ENCODE assay signal across 7 mouse cellular contexts in the genomic region with DNA sequence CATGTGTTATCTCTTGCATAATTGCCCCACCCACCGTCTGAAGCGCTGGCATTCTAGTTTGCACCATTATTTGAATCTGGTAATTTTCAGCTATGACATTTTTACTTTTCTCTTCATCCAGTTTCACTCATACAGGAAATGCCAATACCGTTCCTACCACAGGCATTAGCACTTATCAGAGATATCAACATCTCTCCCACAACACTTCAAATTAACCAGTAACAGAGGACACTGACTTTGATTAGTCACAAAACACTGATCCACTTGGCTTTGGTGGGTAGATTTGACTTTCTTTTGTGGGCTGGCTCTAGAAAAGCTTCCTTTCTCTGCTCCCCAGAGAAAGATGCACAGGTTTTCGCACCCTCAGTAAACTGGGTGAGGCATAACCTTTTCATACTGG. TPM values are rescaled to one million over a fixed set of nuclear protein-coding genes. Genes with fewer than 3 reads are reported as not detected.
DNase-seq lines count a peak whose midpoint lies in the region; ATAC-seq lines count a peak whose summit lies in the region.

No protein-coding gene starts in this region.

- no peak for DNase-seq in lung, adult 18-20 months
- DNase-seq in forebrain, embryonic 14.5 days (ENCODE audit: low spot score), result no peak
- no peak for DNase-seq in MN1 (ENCODE audit: low spot score)
- DNase-seq in spleen, postnatal 10 days (ENCODE audit: low spot score in 2 of 2), result no peak

- peaks cover 13% of the 10 kb centered on the region for H3K4me1 ChIP-seq in lung, embryonic 16.5 days (replicated peaks; ENCODE audit: control insufficient read depth, insufficient read depth, low read length)
- H3K4me1 ChIP-seq in forebrain, embryonic 14.5 days (ENCODE audit: control insufficient read depth, insufficient read depth, low read length), result peaks cover 5% of the 10 kb centered on the region; the same call in 1 of the 2 replicates
- peaks cover 15% of the 10 kb centered on the region for H3K4me1 ChIP-seq in limb, embryonic 13.5 days
- 0 out of 2 replicates have a peak, but pooled peaks cover under 1% of the 10 kb centered on the region for H3K4me1 ChIP-seq in stomach, embryonic 14.5 days (ENCODE audit: control insufficient read depth, insufficient read depth, low read length)

- H3K27me3 ChIP-seq in lung, embryonic 16.5 days (ENCODE audit: control insufficient read depth, insufficient read depth, low read depth, low read length), result no peaks in the 10 kb centered on the region
- H3K27me3 ChIP-seq in forebrain, embryonic 14.5 days (replicated peaks; ENCODE audit: control insufficient read depth, insufficient read depth, low read length), result no peaks in the 10 kb centered on the region
- H3K27me3 ChIP-seq in limb, embryonic 13.5 days, result peaks cover 17% of the 10 kb centered on the region
- H3K27me3 ChIP-seq in stomach, embryonic 14.5 days (ENCODE audit: control insufficient read depth, insufficient read depth, low read length), result no peaks in the 10 kb centered on the region

- WGBS in lung, embryonic 16.5 days, result 44% methylated on average over 4 of the region's 4 CpGs
- 78% methylated on average over 4 of the region's 4 CpGs for WGBS in forebrain, embryonic 14.5 days
- 70% methylated on average over 4 of the region's 4 CpGs for WGBS in limb, embryonic 13.5 days
- 59% methylated on average over 4 of the region's 4 CpGs for WGBS in stomach, embryonic 14.5 days

- H3K27ac ChIP-seq in lung, embryonic 16.5 days (ENCODE audit: low read length), result no peak overlapping the region
- H3K27ac ChIP-seq in forebrain, embryonic 14.5 days (ENCODE audit: low read depth, low read length), result no peak overlapping the region
- H3K27ac ChIP-seq in limb, embryonic 13.5 days, result no peak overlapping the region
- no peak overlapping the region for H3K27ac ChIP-seq in stomach, embryonic 14.5 days (ENCODE audit: low read length)

- H3K9me3 ChIP-seq in lung, embryonic 16.5 days (ENCODE audit: control insufficient read depth, low read length), result no peaks in the 10 kb centered on the region
- no peaks in the 10 kb centered on the region for H3K9me3 ChIP-seq in forebrain, embryonic 14.5 days (replicated peaks; ENCODE audit: control insufficient read depth, low read length)
- no peaks in the 10 kb centered on the region for H3K9me3 ChIP-seq in limb, embryonic 13.5 days
- no peaks in the 10 kb centered on the region for H3K9me3 ChIP-seq in stomach, embryonic 14.5 days (ENCODE audit: control insufficient read depth, low read depth, low read length)

- ATAC-seq in lung, embryonic 16.5 days (ENCODE audit: low read depth), result no peak
- no peak for ATAC-seq in forebrain, embryonic 14.5 days
- no peak for ATAC-seq in limb, embryonic 13.5 days (ENCODE audit: low FRiP score, low read depth)
- ATAC-seq in stomach, embryonic 14.5 days (ENCODE audit: insufficient number of reproducible peaks, insufficient read depth, low FRiP score, low read depth), result no peak

- peak overlapping the region; percentile 95 for H3K4me2 ChIP-seq in lung, embryonic 16.5 days (ENCODE audit: low read depth, low read length)
- H3K4me2 ChIP-seq in forebrain, embryonic 14.5 days (ENCODE audit: low read length), result peak overlapping the region; percentile 70
- peak overlapping the region; percentile 75 for H3K4me2 ChIP-seq in limb, embryonic 13.5 days (replicated peaks)
- H3K4me2 ChIP-seq in stomach, embryonic 14.5 days (replicated peaks; ENCODE audit: low read depth, low read length), result peak overlapping the region; percentile 86

- peak overlapping the region; percentile 63 for H3K4me3 ChIP-seq in lung, embryonic 16.5 days (ENCODE audit: low read length)
- H3K4me3 ChIP-seq in forebrain, embryonic 14.5 days (ENCODE audit: low read depth, low read length), result no peak overlapping the region
- peak overlapping the region; percentile 49; the same call in 1 of the 2 replicates for H3K4me3 ChIP-seq in limb, embryonic 13.5 days
- H3K4me3 ChIP-seq in stomach, embryonic 14.5 days (ENCODE audit: low read depth, low read length), result no peak overlapping the region; the same call in 1 of the 2 replicates

- H3K36me3 ChIP-seq in lung, embryonic 16.5 days (ENCODE audit: control insufficient read depth, insufficient read depth, low read length), result no peaks in the 10 kb centered on the region
- no peaks in the 10 kb centered on the region for H3K36me3 ChIP-seq in forebrain, embryonic 14.5 days (ENCODE audit: control insufficient read depth, insufficient read depth, low read length)
- no peaks in the 10 kb centered on the region for H3K36me3 ChIP-seq in limb, embryonic 13.5 days
- no peaks in the 10 kb centered on the region for H3K36me3 ChIP-seq in stomach, embryonic 14.5 days (ENCODE audit: control insufficient read depth, insufficient read depth, low read length)

- H3K9ac ChIP-seq in lung, embryonic 16.5 days (ENCODE audit: low read length), result no peak overlapping the region
- no peak overlapping the region for H3K9ac ChIP-seq in forebrain, embryonic 14.5 days (ENCODE audit: low read length)
- H3K9ac ChIP-seq in limb, embryonic 13.5 days, result no peak overlapping the region
- no peak overlapping the region for H3K9ac ChIP-seq in stomach, embryonic 14.5 days (replicated peaks; ENCODE audit: low read depth, low read length)

RNA-seq across cellular contexts. Expression of gene Stim2, which starts 3.7 kb away (rescaled TPM):
- polyA plus RNA-seq in lung, embryonic 16.5 days (2015; fragmentation: Nextera tagmentation; extraction: Ambion mirVana), result 15.6 and 20.7 TPM in 2 replicates
- 21.0 and 23.6 TPM in 2 replicates for polyA plus RNA-seq in forebrain, embryonic 14.5 days (2014; fragmentation: Nextera tagmentation; extraction: Ambion mirVana)
- 13.5 and 15.6 TPM in 2 replicates for polyA plus RNA-seq in limb, embryonic 13.5 days (2015; fragmentation: Nextera tagmentation; extraction: Ambion mirVana)
- 18.3 and 18.5 TPM in 2 replicates for polyA plus RNA-seq in stomach, embryonic 14.5 days (2014; fragmentation: Nextera tagmentation; extraction: Ambion mirVana)

Comparison
In these comparisons a context has a peak if more than half of its experiments do, and no peak if none do; other contexts are left out.
1. H3K4me3 ChIP-seq: peak in lung, embryonic 16.5 days (single experiment) and limb, embryonic 13.5 days (single experiment); none in forebrain, embryonic 14.5 days (single experiment) and stomach, embryonic 14.5 days (single experiment).
2. Peak in every context shown above with its lines, with median percentiles within 50 percentile points of each other: H3K4me2 ChIP-seq.